Mouse (Mus musculus) monocyte, adult 5-6 weeks (primary cell): ENCODE data around the gene Plin3. TPM values are rescaled to one million over a fixed set of nuclear protein-coding genes. Genes with fewer than 3 reads are reported as not detected.
"Not testable (repeated sequence)": the region's sequence is repeated elsewhere in the genome, so short reads cannot be mapped to it uniquely, and the experiment has no call there.

ENCODE experiments used
- ATAC-seq: fragments of 153-309, 156-312 bp; replicated peaks from 2 replicates; pipeline ENCODE4 v1.8.0; 2017; ENCODE audit warnings: mild to moderate bottlenecking; ENCODE audit not compliant: low TSS enrichment, insufficient number of reproducible peaks, severe bottlenecking, poor library complexity, low FRiP score
- total RNA-seq: library from RNA; stranded (forward); fragments of 200-1000, 200-491, 200-594 nt; gene quantifications from 3 replicates; pipeline ENCODE4 v1.2.3, GENCODE M21; 2017

The Plin3 gene
- total RNA-seq, 1 experiment from 2014 or later: 13.4 TPM

DNA sequence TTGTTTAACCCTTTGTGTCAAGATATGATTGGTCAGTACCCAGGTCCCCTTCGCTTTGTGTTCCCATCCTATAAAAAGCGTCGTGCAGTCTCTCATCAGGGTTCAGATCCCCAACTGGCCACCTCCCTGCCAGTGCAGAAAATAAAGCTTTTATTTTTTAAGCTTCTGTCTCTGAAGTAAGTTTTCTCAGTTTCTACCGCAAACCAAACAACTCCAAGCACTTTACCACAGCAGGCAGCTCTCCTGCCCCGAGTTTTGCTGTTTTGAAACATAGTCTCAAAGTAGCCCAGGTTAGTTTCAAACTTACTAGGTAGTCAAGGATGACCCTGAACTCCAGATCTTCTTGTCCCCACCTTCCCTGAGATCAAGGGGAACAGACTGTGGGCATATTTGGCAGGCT is 14.3 kb downstream of the Plin3 start:
- ATAC-seq: no peak

- ATAC-seq: no peak
These were observed 15.1 kb downstream of the Plin3 start for GRCm38 (mm10) chr17:56277567-56277893.

DNA sequence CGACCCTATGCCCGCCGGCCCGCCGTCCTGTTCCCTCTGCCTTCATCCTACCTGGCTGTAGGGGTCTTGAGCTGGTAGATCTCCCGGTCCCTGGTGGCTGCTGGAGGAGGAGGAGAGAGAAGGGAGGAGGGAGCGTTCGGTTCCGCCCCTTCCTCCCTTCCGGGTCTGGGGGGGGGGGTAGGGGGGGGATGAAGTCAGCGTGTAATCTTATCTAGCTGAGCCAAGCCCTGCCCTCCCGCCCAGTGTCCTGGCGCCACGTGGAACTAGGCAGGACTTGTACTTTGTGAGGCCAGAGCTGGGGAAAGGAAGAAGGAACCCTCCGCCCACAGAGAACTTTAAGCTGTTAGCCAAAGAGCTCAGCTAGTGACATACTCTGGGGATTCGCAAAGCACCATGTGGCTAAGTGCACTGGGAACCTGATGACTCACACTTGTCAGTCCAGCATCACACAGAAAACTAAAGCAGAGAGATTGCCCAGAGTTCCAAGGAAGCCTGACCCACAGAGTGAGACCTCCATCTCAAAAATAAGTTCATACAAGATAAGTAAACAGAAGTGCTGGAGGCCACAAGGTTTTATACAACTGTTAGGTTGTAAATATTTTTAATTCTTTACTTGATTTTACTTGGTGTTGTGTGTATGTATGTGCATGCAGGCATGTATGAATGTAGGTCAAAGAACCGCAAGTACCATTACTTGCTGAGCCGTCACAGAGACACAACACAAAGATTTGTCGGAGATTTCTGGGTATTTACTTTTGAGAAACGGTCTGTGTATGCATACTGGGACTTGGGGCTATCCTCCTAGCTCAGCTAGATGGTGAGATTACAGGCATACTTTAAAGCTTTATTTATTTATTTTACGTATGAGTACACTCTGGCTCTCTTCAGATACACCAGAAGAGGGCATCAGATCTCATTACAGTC is 15.8 kb downstream of the Plin3 start, which contains the start of gene Ticam1:
Ticam1 (minus strand) TSS at position 144 of the 924 bp plus-strand sequence.
- peak; percentile 89 for ATAC-seq

- no peak for ATAC-seq
These were observed 16.7 kb downstream of the Plin3 start for GRCm38 (mm10) chr17:56275842-56276480.

DNA sequence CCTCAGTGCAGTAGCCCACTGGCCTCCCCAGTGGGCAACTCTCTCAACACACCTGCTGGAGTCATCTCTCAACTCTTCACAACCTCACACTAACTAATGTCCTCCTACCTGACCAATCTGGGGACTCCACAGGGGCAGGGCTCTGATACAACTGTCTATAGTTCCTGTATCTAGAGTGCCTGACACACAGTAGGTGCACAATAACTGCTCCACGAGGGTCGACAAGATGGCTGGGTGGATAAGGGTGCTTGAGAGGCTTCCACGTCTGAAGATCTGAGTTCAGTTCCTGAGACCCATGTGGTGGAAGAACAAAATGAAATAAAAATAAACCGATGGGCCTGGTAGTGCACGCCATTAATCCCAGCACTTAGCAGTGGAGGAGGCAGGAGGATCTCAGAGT is 18.7 kb downstream of the Plin3 start:
- no peak for ATAC-seq

DNA sequence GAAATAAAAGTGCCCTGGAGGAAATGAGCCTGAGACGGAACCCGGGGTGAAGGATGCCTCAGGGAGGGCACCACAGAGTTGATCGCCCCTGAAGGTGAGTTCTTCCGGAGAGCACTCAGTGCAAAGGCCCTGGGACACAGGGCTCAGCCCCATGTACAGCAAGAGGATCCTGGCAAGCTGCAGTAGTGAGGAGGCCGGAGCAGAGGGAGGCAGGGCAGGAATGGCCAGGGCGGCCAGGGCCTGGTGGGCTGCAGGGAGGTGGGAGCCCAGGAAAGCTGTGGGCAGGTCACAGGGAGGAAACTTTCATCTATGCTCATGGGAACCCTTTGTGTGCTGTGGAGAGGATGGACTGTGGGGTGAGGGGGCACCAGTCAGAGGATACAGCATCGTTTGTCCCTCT is 19.2 kb downstream of the Plin3 start:
- ATAC-seq: no peak

GRCm38 (mm10) chr17:56272644-56273043 is 20.0 kb downstream of the Plin3 start:
- no peak for ATAC-seq

DNA sequence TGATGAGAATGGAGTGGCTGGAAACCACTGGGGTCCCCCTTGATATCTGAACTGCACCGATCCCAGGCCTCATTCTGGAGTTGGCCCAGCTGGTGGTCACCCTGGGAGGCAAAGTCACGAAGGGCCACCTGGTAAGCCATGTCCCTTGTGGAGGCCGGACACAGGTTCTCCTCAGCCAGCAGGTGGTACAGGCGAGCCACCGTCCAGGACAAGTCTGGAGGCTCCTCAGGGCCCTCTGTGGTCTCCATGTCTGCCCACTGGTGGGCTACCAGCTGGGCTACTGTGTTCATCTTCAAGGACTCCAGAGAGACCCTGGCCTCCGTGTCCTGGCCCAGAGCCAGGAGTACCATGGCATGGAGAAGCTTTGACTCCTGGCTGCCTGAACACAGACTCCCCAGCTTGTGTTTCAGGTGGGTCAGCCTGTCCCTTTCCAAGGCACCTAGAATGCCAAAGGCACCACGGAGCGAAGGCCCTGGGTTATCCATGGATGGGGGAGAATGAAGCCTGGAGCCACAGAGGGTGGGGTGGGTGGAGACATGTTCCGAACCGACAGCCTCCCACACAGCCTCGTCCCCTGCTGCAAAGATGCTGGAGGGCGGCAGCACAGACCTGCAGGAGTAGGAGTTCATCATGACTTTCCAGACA is 20.9 kb downstream of the Plin3 start:
- ATAC-seq: no peak

DNA sequence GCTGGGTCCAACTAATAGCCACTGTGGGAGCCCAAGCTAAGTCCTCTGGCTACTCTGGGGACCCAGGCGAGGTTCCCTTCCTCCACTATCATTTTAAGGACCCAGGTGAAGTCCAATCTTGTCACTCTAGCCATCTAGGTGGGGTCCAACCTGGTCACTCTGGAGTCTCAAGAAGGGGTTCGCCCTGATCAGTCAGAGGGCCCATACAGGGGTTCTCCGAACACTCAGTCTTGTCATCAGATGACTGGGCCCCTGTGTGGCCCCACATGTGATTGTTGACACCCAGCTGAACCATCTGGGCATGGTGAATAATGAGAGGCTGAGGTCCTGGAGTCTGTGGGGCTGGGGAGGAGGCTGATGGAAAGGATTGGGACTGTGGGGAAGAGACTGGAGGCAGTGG is 22.9 kb downstream of the Plin3 start:
- no peak for ATAC-seq

- ATAC-seq: peak; percentile 68
These were observed 23.5 kb downstream of the Plin3 start for GRCm38 (mm10) chr17:56269153-56269630.

- ATAC-seq: peak; percentile 48
These were observed 26.4 kb downstream of the Plin3 start for GRCm38 (mm10) chr17:56266271-56266670.

- peak; percentile 5 for ATAC-seq
These were observed 26.8 kb downstream of the Plin3 start for GRCm38 (mm10) chr17:56265869-56266268.

DNA sequence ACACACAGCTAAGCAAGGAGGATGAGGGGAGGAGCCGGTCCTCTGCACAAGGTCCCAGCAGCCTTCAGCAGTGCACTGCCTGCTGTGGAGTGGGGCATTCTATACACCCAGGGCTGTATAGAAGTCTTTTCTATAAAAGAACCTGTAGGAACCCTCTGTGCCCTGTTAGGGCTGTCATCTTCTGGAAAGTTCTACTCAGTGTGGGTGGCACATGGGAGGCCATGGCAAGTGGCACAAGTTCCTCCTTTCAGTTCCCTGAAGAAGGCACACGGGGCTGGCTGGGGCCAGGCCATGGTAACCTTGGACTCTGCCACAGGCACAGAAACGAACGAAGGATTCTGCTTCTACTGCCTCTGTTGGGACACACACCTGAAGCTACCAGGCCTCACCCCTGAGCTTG is 27.7 kb downstream of the Plin3 start:
- peak; percentile 49; the same call in 1 of the 2 replicates for ATAC-seq

DNA sequence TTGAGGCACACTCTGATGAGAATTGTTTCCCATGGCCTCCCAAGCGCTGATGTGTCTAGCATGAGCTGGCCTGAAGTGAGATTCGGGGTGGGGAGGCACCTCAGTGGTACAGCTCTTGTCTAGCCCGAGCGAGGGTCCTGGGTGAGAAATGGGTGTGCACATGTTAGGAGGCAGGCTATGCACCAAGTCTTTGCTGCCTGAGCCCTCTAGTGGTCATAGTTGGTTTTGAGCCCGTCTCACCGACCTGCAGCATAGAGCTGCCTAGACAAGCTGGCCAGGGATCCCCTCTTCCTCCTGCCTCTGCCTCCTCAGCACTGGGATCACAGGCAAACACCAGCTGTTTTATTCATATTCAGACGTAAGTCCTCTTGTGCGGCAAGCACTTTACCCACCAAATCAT is 28.7 kb downstream of the Plin3 start:
- ATAC-seq: peak; percentile 53

GRCm38 (mm10) chr17:56262645-56263094 is 30.0 kb downstream of the Plin3 start:
- ATAC-seq: no peak

DNA sequence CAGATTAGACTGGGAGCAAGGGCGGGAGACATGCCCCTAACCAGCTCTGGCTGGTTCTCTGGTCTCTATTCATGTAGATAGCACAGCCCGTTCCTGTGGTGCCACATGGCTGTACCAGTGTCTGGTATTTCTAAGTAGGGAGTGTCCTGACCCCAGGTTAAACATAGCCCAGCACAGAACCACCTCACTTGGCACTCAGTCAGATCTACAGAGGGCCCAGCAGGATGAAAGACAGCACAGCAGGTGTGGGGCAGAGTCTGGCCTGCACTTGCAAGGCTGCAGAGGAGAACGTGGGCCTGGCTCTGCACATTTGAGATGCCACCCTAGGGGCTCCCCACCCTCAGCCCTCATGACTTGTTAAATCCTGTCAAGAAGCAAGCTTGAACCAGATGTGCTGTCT is 31.5 kb downstream of the Plin3 start:
- no peak for ATAC-seq

DNA sequence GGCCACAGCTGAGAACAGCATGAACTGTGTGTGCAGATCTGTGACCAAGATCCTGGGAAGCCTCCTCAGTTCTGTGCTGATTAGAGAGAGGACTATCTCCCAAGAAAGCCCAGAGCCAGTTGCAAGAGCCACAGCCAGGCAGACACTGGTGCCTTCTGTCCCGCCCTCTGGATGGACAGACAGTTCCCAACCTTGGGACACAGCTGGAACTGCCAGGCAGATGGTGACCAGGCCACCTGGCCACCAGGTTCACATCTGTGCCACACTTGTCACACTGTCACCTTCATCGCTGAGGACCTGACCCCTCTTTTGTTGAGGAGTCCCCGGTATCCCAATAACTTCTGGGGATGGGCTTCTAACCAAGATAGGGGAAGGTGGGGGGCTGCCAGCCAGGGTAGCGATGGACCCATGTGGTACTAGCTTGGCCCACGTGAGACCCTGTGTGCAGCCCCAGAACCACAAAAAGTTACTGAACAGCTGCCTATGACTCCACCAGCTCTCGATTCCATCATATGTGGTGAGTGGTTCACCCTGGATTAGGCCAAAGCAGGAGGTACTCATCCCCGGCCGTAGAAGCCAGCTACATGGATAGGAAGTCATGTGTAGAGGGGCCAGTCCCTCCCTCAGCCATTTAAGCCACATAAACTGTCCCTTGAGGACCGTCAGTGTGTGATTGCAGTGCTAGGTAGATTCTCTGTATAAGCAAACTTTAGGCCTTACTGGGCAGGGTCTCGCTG is 33.2 kb downstream of the Plin3 start:
- ATAC-seq: no peak

GRCm38 (mm10) chr17:56258812-56259211 is 33.9 kb downstream of the Plin3 start:
- not testable (repeated sequence) for ATAC-seq

GRCm38 (mm10) chr17:56258269-56258668 is 34.4 kb downstream of the Plin3 start:
- ATAC-seq: not testable (repeated sequence)
